ENCODE assay signal across 8 mouse cellular contexts in genomic region chr5:123144746-123145590, GRCm38 (mm10). TPM values are rescaled to one million over a fixed set of nuclear protein-coding genes. Genes with fewer than 3 reads are reported as not detected.
A peak's percentile ranks its signal among the peaks of the same experiment; 100 is the strongest.
DNase-seq lines count a peak whose midpoint lies in the region; ATAC-seq and TF ChIP-seq lines count a peak whose summit lies in the region.

No protein-coding gene starts in this region.

- no peak for ATAC-seq in embryonic facial prominence, embryonic 12.5 days (ENCODE audit: insufficient number of reproducible peaks, insufficient read depth, low FRiP score, low TSS enrichment)
- ATAC-seq in intestine, postnatal 0 days, result no peak
- no peak for ATAC-seq in midbrain, embryonic 16.5 days

- H3K27me3 ChIP-seq in embryonic facial prominence, embryonic 12.5 days, result no peaks in the 10 kb centered on the region
- H3K27me3 ChIP-seq in intestine, postnatal 0 days (replicated peaks; ENCODE audit: control insufficient read depth, insufficient read depth, low read length), result no peaks in the 10 kb centered on the region
- no peaks in the 10 kb centered on the region for H3K27me3 ChIP-seq in midbrain, embryonic 16.5 days (ENCODE audit: control insufficient read depth, insufficient read depth, low read depth, low read length)

- H3K9ac ChIP-seq in embryonic facial prominence, embryonic 12.5 days, result peak overlapping the region; percentile 100
- H3K9ac ChIP-seq in intestine, postnatal 0 days (ENCODE audit: low read depth, low read length), result 0 out of 2 replicates have a peak overlapping the region, but pooled peaks have one; percentile 22
- H3K9ac ChIP-seq in midbrain, embryonic 16.5 days (ENCODE audit: low read depth, low read length), result peak overlapping the region; percentile 100

- peak overlapping the region; percentile 99 for H3K4me2 ChIP-seq in embryonic facial prominence, embryonic 12.5 days (replicated peaks)
- H3K4me2 ChIP-seq in intestine, postnatal 0 days (replicated peaks; ENCODE audit: low read depth), result peak overlapping the region; percentile 98
- H3K4me2 ChIP-seq in midbrain, embryonic 16.5 days (ENCODE audit: low read length), result peak overlapping the region; percentile 95

- no peaks in the 10 kb centered on the region for H3K9me3 ChIP-seq in embryonic facial prominence, embryonic 12.5 days
- H3K9me3 ChIP-seq in intestine, postnatal 0 days (ENCODE audit: control insufficient read depth), result no peaks in the 10 kb centered on the region
- H3K9me3 ChIP-seq in midbrain, embryonic 16.5 days (replicated peaks; ENCODE audit: control insufficient read depth, low read length, poor library complexity, severe bottlenecking), result no peaks in the 10 kb centered on the region

- TF ChIP-seq CTCF in left cerebral cortex, adult 2 months (IDR thresholded peaks at IDR 0.05), result no peak
- TF ChIP-seq CTCF in intestine, postnatal 0 days (IDR thresholded peaks at IDR 0.05; ENCODE audit: low read depth), result no peak

- H3K36me3 ChIP-seq in embryonic facial prominence, embryonic 12.5 days, result peaks cover 40% of the 10 kb centered on the region
- H3K36me3 ChIP-seq in intestine, postnatal 0 days (ENCODE audit: control insufficient read depth, insufficient read depth), result peaks cover 31% of the 10 kb centered on the region
- peaks cover 11% of the 10 kb centered on the region for H3K36me3 ChIP-seq in midbrain, embryonic 16.5 days (ENCODE audit: control insufficient read depth, insufficient read depth, low read length)

- no peak overlapping the region for H3K27ac ChIP-seq in left cerebral cortex, adult 2 months
- no peak overlapping the region for H3K27ac ChIP-seq in embryonic facial prominence, embryonic 12.5 days
- H3K27ac ChIP-seq in intestine, postnatal 0 days (ENCODE audit: low read depth, low read length), result no peak overlapping the region
- H3K27ac ChIP-seq in midbrain, embryonic 16.5 days (ENCODE audit: low read length), result peak overlapping the region; percentile 14; the same call in 1 of the 2 replicates

- peak overlapping the region; percentile 70 for H3K4me3 ChIP-seq in left cerebral cortex, adult 2 months
- peak overlapping the region; percentile 97 for H3K4me3 ChIP-seq in embryonic facial prominence, embryonic 12.5 days
- peak overlapping the region; percentile 86 for H3K4me3 ChIP-seq in intestine, postnatal 0 days (ENCODE audit: low read depth, low read length)
- peak overlapping the region; percentile 94 for H3K4me3 ChIP-seq in midbrain, embryonic 16.5 days (ENCODE audit: low read depth, low read length)

- H3K4me1 ChIP-seq in embryonic facial prominence, embryonic 12.5 days, result peaks cover 49% of the 10 kb centered on the region
- H3K4me1 ChIP-seq in intestine, postnatal 0 days (replicated peaks; ENCODE audit: control insufficient read depth, insufficient read depth, low read length), result 0 out of 2 replicates have a peak, but pooled peaks cover 9% of the 10 kb centered on the region
- H3K4me1 ChIP-seq in midbrain, embryonic 16.5 days (ENCODE audit: control insufficient read depth, insufficient read depth, low read length), result peaks cover 45% of the 10 kb centered on the region

- intact Hi-C loops in left cerebral cortex, adult 2 months (cut with DNase I), result no loop called here
- intact Hi-C loops in left cerebral cortex, postnatal 14 days (cut with DNase I), result no loop called here
- intact Hi-C loops in left cerebral cortex, postnatal 4 days (cut with DNase I), result no loop called here

- 35% methylated on average over 20 of the region's 20 CpGs for WGBS in embryonic facial prominence, embryonic 12.5 days
- WGBS in intestine, postnatal 0 days, result 33% methylated on average over 20 of the region's 20 CpGs
- 36% methylated on average over 20 of the region's 20 CpGs for WGBS in midbrain, embryonic 16.5 days

- DNase-seq in left cerebral cortex, adult 2 months (ENCODE audit: extremely low spot score in 1 of 2, low spot score in 2 of 2), result no peak
- DNase-seq in left cerebral cortex, postnatal 14 days (ENCODE audit: low spot score in 2 of 2), result no peak
- no peak for DNase-seq in layer of hippocampus, adult 9-10 months (ENCODE audit: low spot score)
- DNase-seq in left cerebral cortex, postnatal 4 days, result no peak
- no peak for DNase-seq in left cerebral cortex, adult 9 months (ENCODE audit: low spot score in 2 of 2)

RNA-seq across cellular contexts. Expression of gene Setd1b, which starts 3.0 kb away (rescaled TPM):
- 10 to 100 TPM; 32.4 to 42.2 TPM for total RNA-seq in left cerebral cortex, adult 2 months (2021)
- total RNA-seq in left cerebral cortex, postnatal 14 days (2021), result 10 to 100 TPM; 31.3 to 31.4 TPM
- 11.7 and 12.4 TPM in 2 replicates for polyA plus RNA-seq in embryonic facial prominence, embryonic 12.5 days (2016; fragmentation: Nextera tagmentation; extraction: Ambion mirVana)
- polyA plus RNA-seq in intestine, postnatal 0 days (2015; fragmentation: Nextera tagmentation; extraction: Ambion mirVana), result 5.4 and 6.7 TPM in 2 replicates
- polyA plus RNA-seq in midbrain, embryonic 16.5 days (2015; fragmentation: Nextera tagmentation; extraction: Ambion mirVana), result 10.0 and 11.8 TPM in 2 replicates
- total RNA-seq in left cerebral cortex, postnatal 4 days (2021), result 10 to 100 TPM; 38.5 to 43.9 TPM

RNA-seq across cellular contexts. Expression of gene Rhof, which starts 12.5 kb away (rescaled TPM):
- 10 to 100 TPM; 48.5 to 48.9 TPM for total RNA-seq in left cerebral cortex, adult 2 months (2021)
- total RNA-seq in left cerebral cortex, postnatal 14 days (2021), result 10 to 100 TPM; 54.3 to 56.3 TPM
- polyA plus RNA-seq in embryonic facial prominence, embryonic 12.5 days (2016; fragmentation: Nextera tagmentation; extraction: Ambion mirVana), result 2.9 and 3.4 TPM in 2 replicates
- 17.0 TPM in 2 replicates for polyA plus RNA-seq in intestine, postnatal 0 days (2015; fragmentation: Nextera tagmentation; extraction: Ambion mirVana)
- polyA plus RNA-seq in midbrain, embryonic 16.5 days (2015; fragmentation: Nextera tagmentation; extraction: Ambion mirVana), result 13.9 and 21.4 TPM in 2 replicates
- total RNA-seq in left cerebral cortex, postnatal 4 days (2021), result 10 to 100 TPM; 44.0 to 48.8 TPM

RNA-seq across cellular contexts. Expression of gene Psmd9, which starts 24.2 kb away (rescaled TPM):
- total RNA-seq in left cerebral cortex, adult 2 months (2021), result 10 to 100 TPM; 23.4 to 24.9 TPM
- 10 to 100 TPM; 29.2 to 29.7 TPM for total RNA-seq in left cerebral cortex, postnatal 14 days (2021)
- polyA plus RNA-seq in embryonic facial prominence, embryonic 12.5 days (2016; fragmentation: Nextera tagmentation; extraction: Ambion mirVana), result 89.0 and 95.5 TPM in 2 replicates
- polyA plus RNA-seq in intestine, postnatal 0 days (2015; fragmentation: Nextera tagmentation; extraction: Ambion mirVana), result 50.9 and 57.5 TPM in 2 replicates
- 73.6 and 77.6 TPM in 2 replicates for polyA plus RNA-seq in midbrain, embryonic 16.5 days (2015; fragmentation: Nextera tagmentation; extraction: Ambion mirVana)
- 10 to 100 TPM; 34.9 to 39.3 TPM for total RNA-seq in left cerebral cortex, postnatal 4 days (2021)

RNA-seq across cellular contexts. Expression of gene Hpd, which starts 37.6 kb away (rescaled TPM):
- total RNA-seq in left cerebral cortex, adult 2 months (2021), result not detected
- total RNA-seq in left cerebral cortex, postnatal 14 days (2021), result not detected
- not detected in 2 replicates for polyA plus RNA-seq in embryonic facial prominence, embryonic 12.5 days (2016; fragmentation: Nextera tagmentation; extraction: Ambion mirVana)
- polyA plus RNA-seq in intestine, postnatal 0 days (2015; fragmentation: Nextera tagmentation; extraction: Ambion mirVana), result 3.9 and 4.7 TPM in 2 replicates
- polyA plus RNA-seq in midbrain, embryonic 16.5 days (2015; fragmentation: Nextera tagmentation; extraction: Ambion mirVana), result not detected in 2 replicates
- total RNA-seq in left cerebral cortex, postnatal 4 days (2021), result not detected

Comparison
In these comparisons a context has a peak if more than half of its experiments do, and no peak if none do; other contexts are left out.
1. H3K9ac ChIP-seq: peak in every context shown above with its lines; median percentile 100 in embryonic facial prominence, embryonic 12.5 days; 100 in midbrain, embryonic 16.5 days; 22 in intestine, postnatal 0 days.